Mouse (Mus musculus): ENCODE results near the gene Gm10644.
A peak's percentile ranks its signal among the peaks of the same experiment; 100 is the strongest.
"Not testable (repeated sequence)": the region's sequence is repeated elsewhere in the genome, so short reads cannot be mapped to it uniquely, and the experiment has no call there.

Gm10644 gene

DNA sequence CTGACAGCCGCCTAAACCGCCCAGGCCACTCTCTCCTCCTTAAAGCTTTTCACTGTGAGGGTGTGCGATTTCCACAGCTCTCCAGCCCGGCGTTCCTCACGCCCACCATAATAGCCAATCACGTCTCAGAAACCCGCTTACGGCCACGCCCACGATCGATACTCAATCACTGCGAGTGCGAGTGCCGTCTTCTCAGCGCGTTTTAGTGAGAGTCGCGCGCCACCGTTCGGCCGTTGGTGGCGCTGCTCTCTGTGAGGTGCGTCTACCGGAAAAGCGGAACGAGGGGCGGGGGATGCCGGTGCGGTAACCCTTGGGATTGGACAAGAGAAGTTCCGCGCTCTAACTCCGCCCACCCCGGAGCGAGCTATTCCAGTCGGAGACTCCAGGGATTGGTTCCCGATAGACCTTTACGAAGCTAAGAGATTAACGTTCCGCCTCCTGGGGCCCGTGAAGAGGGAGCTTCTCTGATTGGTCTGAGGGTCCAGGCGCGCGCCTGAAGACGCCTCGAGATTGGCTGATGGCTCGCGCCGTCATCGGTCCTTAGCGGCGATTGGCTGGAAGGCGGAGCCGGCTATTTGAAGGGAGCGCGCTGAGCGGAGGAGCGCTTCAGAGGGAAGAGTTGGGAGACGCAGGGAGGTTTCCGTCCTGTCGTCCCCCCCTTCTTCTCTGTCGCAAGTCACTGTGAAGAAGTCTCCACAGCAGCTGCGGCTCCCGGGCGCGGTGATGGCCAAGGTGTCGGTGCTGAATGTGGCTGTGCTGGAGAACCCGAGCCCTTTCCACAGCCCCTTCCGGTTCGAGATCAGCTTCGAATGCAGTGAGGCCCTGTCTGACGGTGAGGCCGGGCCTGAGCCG is at the start of gene Gm10644, which contains the start of gene Asf1b:
Gene Gm10644, minus strand, starts transcription at position 100 of the 852 bp plus-strand sequence.
Gene Asf1b, plus strand, starts transcription at position 402 of the 852 bp plus-strand sequence.
- peak; percentile 99 to 100 for DNase-seq (ENCODE audit: low spot score in 2 of 2)

GRCm38 (mm10) chr8:84004533-84005201 is 49.7 kb upstream of the Gm10644 start:
- peak; percentile 90 to 91 for DNase-seq (ENCODE audit: low spot score in 2 of 2)

GRCm38 (mm10) chr8:84003612-84004246 is 48.7 kb upstream of the Gm10644 start:
- DNase-seq (ENCODE audit: low spot score in 2 of 2) = no peak

- no peak for DNase-seq (ENCODE audit: low spot score in 2 of 2)
Measured at GRCm38 (mm10) chr8:84002957-84003611, 48.1 kb upstream of the Gm10644 start.

GRCm38 (mm10) chr8:84001281-84002000 is 46.4 kb upstream of the Gm10644 start, which contains the start of gene 1700067K01Rik:
Gene 1700067K01Rik, plus strand, starts transcription at chr8:84001502.
- DNase-seq (ENCODE audit: low spot score in 2 of 2) = no peak

DNA sequence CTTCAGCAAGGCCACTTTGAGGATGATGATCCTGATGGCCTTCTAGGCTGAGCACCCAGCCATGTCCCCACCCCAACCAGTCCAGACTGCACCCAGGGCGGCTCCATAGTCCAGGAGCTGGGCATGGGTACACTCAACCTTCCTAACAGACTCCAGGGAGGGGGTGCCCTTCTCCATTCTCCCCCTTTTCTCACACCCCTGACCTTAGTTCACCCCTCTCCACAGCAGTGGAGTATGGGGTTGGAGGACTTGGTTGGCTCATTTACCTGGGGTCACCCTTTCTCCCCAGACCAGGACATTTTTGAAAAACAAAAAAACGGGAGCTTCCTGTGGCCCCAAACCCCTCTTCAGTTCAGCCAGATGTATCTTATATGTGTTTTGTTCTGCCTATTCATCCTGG is 44.8 kb upstream of the Gm10644 start:
- no peak for DNase-seq (ENCODE audit: low spot score in 2 of 2)

GRCm38 (mm10) chr8:83999057-83999705 is 44.2 kb upstream of the Gm10644 start:
- DNase-seq (ENCODE audit: low spot score in 2 of 2) = no peak

GRCm38 (mm10) chr8:83998231-83999056 is 43.4 kb upstream of the Gm10644 start:
- DNase-seq (ENCODE audit: low spot score in 2 of 2) = peak in 1 of 2 experiments; percentile 64

DNA sequence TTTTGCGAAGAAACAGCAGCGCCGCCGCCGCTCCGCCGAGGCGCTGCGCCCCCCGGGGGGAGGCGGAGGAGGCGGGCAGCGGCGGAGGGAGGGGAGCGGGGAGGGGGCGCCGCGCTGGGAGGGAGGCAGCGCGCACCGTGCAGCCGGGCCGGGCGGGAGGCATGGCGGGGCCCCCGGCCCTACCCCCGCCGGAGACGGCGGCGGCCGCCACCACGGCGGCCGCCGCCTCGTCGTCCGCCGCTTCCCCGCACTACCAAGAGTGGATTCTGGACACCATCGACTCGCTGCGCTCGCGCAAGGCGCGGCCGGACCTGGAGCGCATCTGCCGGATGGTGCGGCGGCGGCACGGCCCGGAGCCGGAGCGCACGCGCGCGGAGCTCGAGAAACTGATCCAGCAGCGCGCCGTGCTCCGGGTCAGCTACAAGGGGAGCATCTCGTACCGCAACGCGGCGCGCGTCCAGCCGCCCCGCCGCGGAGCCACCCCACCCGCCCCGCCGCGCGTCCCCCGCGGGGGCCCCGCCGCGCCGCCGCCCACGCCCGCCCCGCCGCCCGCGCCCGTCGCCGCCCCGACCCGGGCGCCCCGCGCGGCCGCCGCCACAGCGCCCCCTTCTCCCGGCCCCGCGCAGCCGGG is 42.6 kb upstream of the Gm10644 start, which contains the start of gene Samd1:
Gene Samd1, plus strand, starts transcription at position 162 of the 631 bp plus-strand sequence.
- DNase-seq (ENCODE audit: low spot score in 2 of 2) = peak in 1 of 2 experiments; percentile 65

GRCm38 (mm10) chr8:83996567-83997505 is 41.8 kb upstream of the Gm10644 start:
- DNase-seq (ENCODE audit: low spot score in 2 of 2) = peak; percentile 71 to 80

DNA sequence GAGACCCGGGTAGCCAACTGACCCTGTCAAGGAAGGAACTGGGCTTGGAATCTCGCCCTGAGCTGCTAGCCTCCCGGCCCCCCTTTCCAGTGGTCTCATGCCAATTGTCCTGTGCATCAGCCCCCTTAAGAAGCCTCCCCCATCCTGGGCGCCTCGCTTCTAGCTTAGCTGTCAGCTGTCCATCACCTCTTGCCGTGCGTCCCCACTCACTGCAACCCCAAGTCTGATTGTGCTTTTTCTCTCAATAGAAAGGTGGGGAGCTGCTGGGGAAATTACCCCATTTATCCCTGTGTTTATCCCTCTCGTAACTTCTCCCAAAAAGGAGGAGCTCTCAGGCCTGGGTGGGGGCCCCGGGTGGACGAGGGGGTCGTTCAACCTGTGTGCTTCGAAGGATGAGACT is 41.0 kb upstream of the Gm10644 start:
- no peak for DNase-seq (ENCODE audit: low spot score in 2 of 2)

- no peak for DNase-seq (ENCODE audit: low spot score in 2 of 2)
Measured at GRCm38 (mm10) chr8:83994030-83994429, 39.0 kb upstream of the Gm10644 start.

GRCm38 (mm10) chr8:83992488-83992887 is 37.5 kb upstream of the Gm10644 start:
- DNase-seq (ENCODE audit: low spot score in 2 of 2) = no peak

DNA sequence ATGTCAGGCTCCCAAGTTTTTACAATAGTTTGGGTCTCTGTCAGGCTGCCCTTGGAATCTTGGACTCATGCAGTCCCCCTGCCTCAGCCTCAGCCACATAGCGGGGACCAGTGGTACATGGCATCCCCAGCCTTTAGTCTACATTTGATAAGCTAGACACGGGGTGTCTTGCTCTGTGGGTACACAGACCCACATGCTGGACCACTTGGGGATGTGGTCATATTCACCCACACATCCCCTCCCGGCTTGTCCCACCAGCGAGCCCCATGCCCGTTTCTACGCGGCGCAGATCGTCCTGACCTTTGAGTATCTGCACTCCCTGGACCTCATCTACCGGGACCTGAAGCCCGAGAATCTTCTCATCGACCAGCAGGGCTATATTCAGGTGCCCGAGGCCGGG is 35.2 kb upstream of the Gm10644 start:
- no peak for DNase-seq (ENCODE audit: low spot score in 2 of 2)

DNA sequence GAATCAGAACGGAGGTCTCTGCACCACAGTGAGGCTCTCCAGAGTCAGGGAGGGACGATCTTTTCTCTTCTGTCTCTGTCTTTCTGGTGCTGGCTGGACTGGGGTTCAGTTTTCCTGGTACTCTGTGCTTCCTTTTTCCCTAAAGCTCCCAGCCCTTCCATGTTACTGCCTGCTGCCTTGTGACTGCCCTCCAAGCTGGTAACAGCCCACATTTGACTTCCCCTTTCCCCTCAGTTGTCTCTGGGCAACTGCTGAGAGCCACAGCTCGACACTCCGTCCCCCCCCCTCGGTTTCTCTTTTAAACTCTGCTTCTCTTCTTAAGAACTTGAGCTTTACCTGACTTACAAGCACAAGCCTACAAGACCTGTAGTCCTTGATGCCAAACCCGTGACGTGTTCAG is 34.2 kb upstream of the Gm10644 start:
- DNase-seq (ENCODE audit: low spot score in 2 of 2) = no peak

GRCm38 (mm10) chr8:83983222-83983621 is 28.2 kb upstream of the Gm10644 start:
- DNase-seq (ENCODE audit: low spot score in 2 of 2) = not testable (repeated sequence)

DNA sequence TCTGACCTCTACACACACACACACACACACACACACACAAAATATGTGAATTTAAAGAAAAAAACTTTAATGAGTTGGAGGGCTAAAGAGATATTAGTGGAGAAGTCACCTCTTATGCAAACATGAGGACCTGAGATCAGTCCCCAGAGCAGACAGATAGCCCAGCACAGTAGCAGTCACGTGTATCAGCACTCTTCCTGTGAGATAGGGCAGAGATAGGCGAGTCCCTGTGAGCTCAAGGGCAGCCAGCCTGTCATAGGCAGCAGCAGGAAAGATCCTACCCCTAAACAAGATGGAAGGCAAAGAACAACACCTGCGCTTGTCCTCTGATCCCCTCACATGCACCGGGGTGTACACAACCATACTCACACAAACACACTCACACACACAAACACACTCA is 27.4 kb upstream of the Gm10644 start:
- DNase-seq (ENCODE audit: low spot score in 2 of 2) = no peak

DNA sequence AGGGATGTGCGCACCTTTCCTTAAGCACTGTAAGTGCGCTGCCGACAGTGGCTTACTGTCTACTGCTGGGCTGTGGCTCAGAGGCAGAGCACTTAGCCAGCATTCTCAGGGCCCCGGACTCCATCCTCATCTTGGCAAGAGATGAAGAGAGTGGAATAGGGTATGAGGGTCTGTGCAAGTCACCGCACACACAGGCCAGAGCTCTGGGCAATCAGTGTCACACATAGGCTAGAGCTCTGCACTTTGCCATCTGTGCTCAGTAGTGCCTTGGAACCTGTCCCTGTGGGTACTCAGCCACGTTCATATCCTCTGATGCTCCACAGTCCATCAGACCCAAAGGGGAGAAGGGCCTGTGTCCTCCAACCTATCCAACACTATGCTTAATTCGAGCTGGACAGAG is 26.5 kb upstream of the Gm10644 start:
- no peak for DNase-seq (ENCODE audit: low spot score in 2 of 2)
